Mouse (Mus musculus): ENCODE data around the gene Spef1.

GRCm38 (mm10) chr2:131138760-131139159 lies 48.3 kb downstream of the Spef1 start:
- TF ChIP-seq CTCF (IDR thresholded peaks at IDR 0.05; ENCODE audit: borderline replicate concordance, insufficient read depth, low read depth, low read length) (no peak), POLR2A (IDR thresholded peaks at IDR 0.05; ENCODE audit: borderline replicate concordance, insufficient read depth, low read length) (no peak)

Data from cerebellum, adult 2 months (tissue).